Mouse (Mus musculus) bone marrow, adult 2 months (tissue): ENCODE data around the gene Ttc41.

Source experiments
- CTCF ChIP-seq: fragments of 200-500 bp; IDR thresholded peaks from 2 replicates; pipeline ENCODE4 v1.5.1; 2011; ENCODE audit warnings: low read length, control low read depth; ENCODE audit not compliant: control insufficient read depth, insufficient read depth
- POLR2A ChIP-seq: fragments of 200-500 bp; IDR thresholded peaks from 2 replicates; pipeline ENCODE4 v1.6.1; 2011; ENCODE audit warnings: low read depth, mild to moderate bottlenecking, control low read depth, low read length, borderline replicate concordance; ENCODE audit not compliant: control insufficient read depth

DNA sequence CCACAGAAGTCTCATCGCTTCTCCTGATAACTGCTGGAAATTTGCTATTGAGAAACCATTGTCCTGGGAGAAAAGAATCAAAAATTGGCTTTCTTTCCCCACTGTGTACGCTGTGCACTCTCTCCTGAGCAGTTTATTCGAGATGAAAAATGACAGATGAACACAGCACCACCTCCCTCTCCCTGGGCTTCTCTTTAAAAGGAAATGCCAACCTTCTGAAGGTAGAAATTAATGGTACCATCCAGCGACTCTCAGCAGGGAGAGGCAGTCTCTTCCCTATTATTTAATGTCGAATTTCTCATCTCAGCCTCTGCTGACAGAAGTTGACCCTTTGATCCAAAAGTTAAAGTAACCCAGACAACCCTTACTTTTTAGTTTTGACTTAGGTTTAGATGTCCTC, 63.6 kb downstream of the Ttc41 start:
- no peak for TF ChIP-seq CTCF
- no peak for TF ChIP-seq POLR2A
